Mouse (Mus musculus) embryonic facial prominence, embryonic 15.5 days (tissue): ENCODE data around the gene Cyp39a1. TPM values are rescaled to one million over a fixed set of nuclear protein-coding genes. Genes with fewer than 3 reads are reported as not detected.

Experiments used
- ATAC-seq: fragments of 200-750 bp; cut with Nextera tagmentation; 2 replicates; pipeline ENCODE4 v1.8.0; 2017; ENCODE audit warnings: low read depth, moderate TSS enrichment; ENCODE audit not compliant: insufficient number of reproducible peaks, low FRiP score, low TSS enrichment
- H3K27ac ChIP-seq: fragments of 300-500 bp; sonication (generic); replicated peaks from 2 replicates; pipeline ENCODE4 v1.5.1; 2015; ENCODE audit warnings: mild to moderate bottlenecking, inconsistent platforms
- H3K27me3 ChIP-seq: fragments of 300-500 bp; sonication (generic); 2 replicates; pipeline ENCODE4 v1.6.1; 2015; ENCODE audit warnings: inconsistent platforms
- H3K36me3 ChIP-seq: fragments of 300-500 bp; sonication (generic); 2 replicates; pipeline ENCODE4 v1.6.1; 2015; ENCODE audit warnings: mild to moderate bottlenecking, inconsistent platforms
- H3K4me1 ChIP-seq: fragments of 300-500 bp; sonication (generic); 2 replicates; pipeline ENCODE4 v1.6.1; 2015; ENCODE audit warnings: inconsistent platforms
- H3K4me2 ChIP-seq: fragments of 300-500 bp; sonication (generic); replicated peaks from 2 replicates; pipeline ENCODE4 v1.6.1; 2015; ENCODE audit warnings: mild to moderate bottlenecking, inconsistent platforms
- H3K4me3 ChIP-seq: fragments of 300-500 bp; sonication (generic); replicated peaks from 2 replicates; pipeline ENCODE4 v1.5.1; 2015; ENCODE audit warnings: mild to moderate bottlenecking, inconsistent platforms
- H3K9ac ChIP-seq: fragments of 300-500 bp; sonication (generic); 2 replicates; pipeline ENCODE4 v1.6.1; 2015; ENCODE audit warnings: inconsistent platforms
- H3K9me3 ChIP-seq: fragments of 300-500 bp; sonication (generic); replicated peaks from 2 replicates; pipeline ENCODE4 v1.6.1; 2016; ENCODE audit warnings: inconsistent platforms
- WGBS: fragments of 180-500 bp; shearing (Covaris S2); methylation state at CpG from one replicate; pipeline ENCODE4 v1.1.7; 2015; 5-methylcytosine and 5-hydroxymethylcytosine counted together
- polyA plus RNA-seq: library from polyadenylated mRNA; unstranded; fragments of >200 nt; fragmentation: Nextera tagmentation; extraction: Ambion mirVana; gene quantifications from 2 replicates; pipeline ENCODE4 v1.2.1, GENCODE M21; 2015

The Cyp39a1 gene
- polyA plus RNA-seq, 1 experiment from 2014 or later, result 26.2 TPM

DNA sequence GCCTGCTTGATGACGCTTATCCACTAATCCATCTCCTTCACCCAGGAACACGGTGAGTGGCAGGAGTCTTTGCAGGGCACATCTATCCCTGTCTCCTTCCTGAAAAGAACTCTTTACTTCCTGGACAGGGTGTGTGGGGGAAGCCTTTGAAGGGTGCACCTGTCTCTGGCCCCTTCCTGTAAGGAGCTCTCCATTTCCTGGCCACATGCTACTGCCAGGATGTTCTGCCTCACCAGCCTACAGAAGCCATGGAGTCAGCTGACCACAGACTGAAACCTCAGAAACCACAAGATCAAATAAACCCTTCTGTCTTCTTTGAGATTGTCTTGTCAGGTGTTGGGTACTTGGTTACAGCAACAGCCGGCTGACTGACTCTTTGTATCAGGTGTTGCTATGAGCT, 22.1 kb upstream of the Cyp39a1 start:
- peaks cover 29% of the 10 kb centered on the region for H3K36me3 ChIP-seq
- no peak for ATAC-seq

DNA sequence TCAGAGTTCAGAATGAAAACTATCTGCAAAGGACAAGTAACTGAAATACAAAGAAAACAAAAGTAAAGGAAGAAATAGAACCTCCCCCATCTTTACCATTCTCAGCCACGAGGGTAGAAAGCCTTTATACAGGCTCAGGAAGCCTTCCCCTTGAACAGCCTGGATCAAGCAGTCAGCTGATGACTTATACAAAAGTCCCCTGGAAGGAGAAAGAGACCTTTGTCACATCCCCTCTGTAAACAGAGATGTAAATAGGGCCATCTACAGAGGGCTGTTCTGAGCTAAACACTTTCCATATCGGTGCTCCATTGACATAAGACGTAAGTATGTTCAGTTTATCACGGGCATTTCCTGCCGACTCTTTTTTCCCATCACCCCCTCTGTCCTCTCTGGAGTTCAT, 20.3 kb upstream of the Cyp39a1 start:
- Histone ChIP-seq H3K4me2 (no peak overlapping the region), H3K4me3 (no peak overlapping the region), H3K4me1 (no peaks in the 10 kb centered on the region), H3K27ac (no peak overlapping the region), H3K36me3 (peaks cover 36% of the 10 kb centered on the region), H3K27me3 (no peaks in the 10 kb centered on the region), H3K9ac (no peak overlapping the region), H3K9me3 (no peaks in the 10 kb centered on the region)
- 62% methylated on average over 5 of the region's 5 CpGs for WGBS
- no peak for ATAC-seq

More for the DNA sequence above, 22.1 kb upstream of the Cyp39a1 start:
- Histone ChIP-seq H3K9me3 (no peaks in the 10 kb centered on the region), H3K4me3 (no peak overlapping the region), H3K27ac (no peak overlapping the region), H3K27me3 (no peaks in the 10 kb centered on the region), H3K4me2 (no peak overlapping the region), H3K4me1 (no peaks in the 10 kb centered on the region), H3K9ac (no peak overlapping the region)
- WGBS, result 75% methylated on average over 3 of the region's 3 CpGs

DNA sequence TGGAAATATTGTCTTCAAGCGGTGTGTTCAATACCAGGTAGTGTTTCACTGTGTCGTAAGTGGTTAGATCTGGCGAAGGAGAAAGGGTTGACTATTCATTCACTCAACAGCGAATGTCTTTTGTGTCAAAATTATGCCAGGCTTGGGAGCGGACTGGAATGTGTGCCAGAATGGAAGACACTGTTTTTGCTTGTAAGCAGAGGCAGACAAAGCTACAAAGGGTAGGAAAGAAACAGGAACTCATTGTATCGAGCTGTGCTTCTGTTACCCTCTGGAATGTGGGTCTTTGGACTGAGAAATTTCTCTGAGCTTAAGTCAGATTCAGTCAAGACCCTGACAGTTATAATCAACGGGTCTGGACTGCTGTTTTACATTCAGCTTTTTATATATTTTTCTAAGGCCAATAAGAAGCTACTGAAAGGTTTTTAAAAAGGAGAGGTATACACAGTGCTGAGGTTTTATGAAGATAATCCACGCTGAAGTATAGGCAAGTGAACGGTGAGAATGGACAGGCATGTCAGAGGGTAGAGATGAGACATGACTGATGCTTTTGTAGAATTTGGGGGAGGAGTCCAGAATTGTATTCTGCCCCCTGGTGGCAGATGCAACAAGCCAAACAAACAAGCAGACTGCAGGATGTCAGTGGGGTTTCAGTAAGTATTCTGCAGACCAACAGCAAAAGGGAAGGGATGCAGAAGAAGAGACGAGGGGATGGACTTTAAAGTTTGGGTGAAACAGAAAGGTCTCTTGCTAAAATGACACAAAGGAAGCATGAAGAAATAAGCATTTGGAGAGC, 17.4 kb upstream of the Cyp39a1 start:
- peaks cover 31% of the 10 kb centered on the region for H3K36me3 ChIP-seq
- no peak overlapping the region for H3K27ac ChIP-seq
- H3K9ac ChIP-seq, result no peak overlapping the region
- H3K4me3 ChIP-seq, result no peak overlapping the region
- H3K4me1 ChIP-seq, result no peaks in the 10 kb centered on the region
- H3K4me2 ChIP-seq, result no peak overlapping the region
- H3K9me3 ChIP-seq, result no peaks in the 10 kb centered on the region
- no peak for ATAC-seq
- WGBS, result 76% methylated on average over 10 of the region's 10 CpGs
- no peaks in the 10 kb centered on the region for H3K27me3 ChIP-seq

DNA sequence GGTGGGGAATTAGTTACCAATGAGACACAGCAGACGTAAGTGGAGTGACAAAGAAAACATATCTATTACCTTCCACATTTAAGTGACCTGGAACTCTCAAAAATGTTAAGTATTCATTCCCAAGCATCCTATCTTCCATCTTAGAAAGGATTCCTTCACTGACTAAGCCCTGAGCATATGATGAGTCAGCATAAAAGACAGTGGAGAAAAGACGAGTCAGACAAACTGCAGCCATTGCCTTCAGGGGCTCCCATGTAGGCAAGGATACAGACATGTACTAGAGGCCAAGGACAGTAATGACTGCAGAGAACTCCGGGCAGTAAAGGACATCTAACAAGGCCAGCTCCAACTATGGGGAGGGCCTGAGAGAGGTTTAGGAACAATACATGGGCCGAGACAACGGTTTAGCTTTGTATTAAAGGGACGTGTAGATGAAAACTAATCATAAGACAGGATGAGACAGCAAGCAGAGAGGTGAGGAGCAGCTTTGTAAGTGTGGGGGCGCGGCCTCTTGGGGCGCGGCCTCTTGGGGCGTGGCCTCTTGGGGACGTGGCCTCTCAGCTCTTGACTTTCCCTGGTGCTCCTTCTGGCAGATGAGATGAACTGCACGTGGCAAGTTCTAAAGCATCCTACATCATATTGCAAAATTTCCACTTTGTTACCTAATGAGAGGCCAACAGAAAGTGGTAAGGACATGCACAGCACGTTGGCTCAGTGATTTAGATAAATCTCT, 15.7 kb upstream of the Cyp39a1 start:
- H3K9me3 ChIP-seq, result no peaks in the 10 kb centered on the region
- H3K27ac ChIP-seq, result no peak overlapping the region
- H3K9ac ChIP-seq, result no peak overlapping the region
- peaks cover 22% of the 10 kb centered on the region for H3K36me3 ChIP-seq
- H3K4me2 ChIP-seq, result no peak overlapping the region
- no peaks in the 10 kb centered on the region for H3K4me1 ChIP-seq
- 68% methylated on average over 14 of the region's 14 CpGs for WGBS
- ATAC-seq, result no peak
- no peaks in the 10 kb centered on the region for H3K27me3 ChIP-seq
- no peak overlapping the region for H3K4me3 ChIP-seq

DNA sequence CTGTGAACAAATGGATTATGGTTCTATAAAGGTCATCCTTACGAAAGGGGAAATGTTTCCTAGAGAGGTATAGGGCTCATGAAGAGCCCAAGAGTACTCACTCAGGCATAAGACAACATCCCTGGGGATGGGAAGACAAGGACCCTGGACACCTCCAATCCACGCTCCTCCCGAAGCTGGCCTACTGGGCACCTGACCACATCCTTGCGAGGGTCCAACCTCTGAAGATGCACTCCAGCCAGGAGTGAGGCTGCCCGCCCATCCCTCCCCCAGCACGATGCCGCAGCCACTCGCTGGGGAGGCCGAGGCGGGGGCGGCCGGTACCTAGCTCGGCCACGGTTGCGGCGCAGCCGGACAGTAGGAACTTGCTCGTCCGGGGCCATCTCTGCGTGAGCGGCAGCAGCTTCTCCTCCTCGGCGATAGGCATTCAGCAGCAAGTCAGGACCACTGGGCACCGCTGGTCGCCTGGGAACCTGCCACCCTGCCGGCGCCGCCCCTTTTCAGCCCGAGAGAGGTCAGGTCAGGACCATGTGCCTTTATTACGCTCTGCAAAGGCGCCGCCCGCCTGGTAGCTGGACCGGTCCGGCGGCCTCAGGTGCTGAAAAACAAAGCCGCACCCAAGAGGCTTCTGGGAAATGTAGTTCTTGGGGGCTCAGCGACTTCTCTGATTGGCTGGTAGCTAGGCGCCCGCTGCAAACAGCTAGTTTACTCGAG, 492 bp upstream of the Cyp39a1 start, which contains the start of gene Slc25a27:
Gene Slc25a27, minus strand, starts transcription at position 639 of the 714 bp plus-strand sequence.
- Histone ChIP-seq H3K27me3 (no peaks in the 10 kb centered on the region), H3K4me1 (peaks cover 24% of the 10 kb centered on the region), H3K9me3 (no peaks in the 10 kb centered on the region), H3K27ac (peak within 1 kb of the TSS; percentile 58), H3K36me3 (0 out of 2 replicates have a peak, but pooled peaks cover 3% of the 10 kb centered on the region), H3K9ac (peak within 1 kb of the TSS; percentile 52), H3K4me3 (peak within 1 kb of the TSS; percentile 91), H3K4me2 (peak within 1 kb of the TSS; percentile 85)
- WGBS, result under 1% methylated on average over 40 of the region's 41 CpGs
- ATAC-seq, result peak; percentile 97

DNA sequence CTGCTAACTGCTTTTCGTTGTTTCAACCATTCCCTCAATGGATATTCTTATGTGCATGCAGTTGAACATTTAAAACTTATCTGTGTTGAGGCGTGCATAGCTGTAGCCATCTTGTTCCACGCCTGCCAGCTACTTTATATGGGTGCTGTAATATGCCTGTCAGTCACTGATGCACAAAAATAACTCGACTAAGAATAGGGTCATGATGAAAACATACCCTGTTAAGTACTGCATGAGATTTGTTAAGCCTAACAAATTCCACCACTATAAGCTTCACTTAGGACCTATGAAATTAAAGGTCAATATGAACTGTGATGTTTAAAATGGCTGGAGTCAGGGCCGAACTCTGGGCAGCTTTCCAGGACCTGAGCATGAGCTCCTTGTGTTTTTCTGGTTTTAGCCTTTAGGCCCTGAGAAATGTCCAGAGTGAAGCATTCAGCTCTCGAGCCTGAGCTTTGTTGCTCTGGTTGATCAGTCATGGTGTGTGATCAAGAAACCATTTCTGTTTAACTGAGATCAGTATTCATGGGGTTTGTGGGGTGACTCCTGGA, 2.0 kb downstream of the Cyp39a1 start:
- Histone ChIP-seq H3K4me2 (no peak overlapping the region), H3K9me3 (no peaks in the 10 kb centered on the region), H3K27ac (no peak overlapping the region), H3K9ac (no peak overlapping the region), H3K27me3 (no peaks in the 10 kb centered on the region), H3K4me3 (no peak overlapping the region), H3K4me1 (peaks cover 24% of the 10 kb centered on the region), H3K36me3 (no peaks in the 10 kb centered on the region)
- WGBS, result 60% methylated on average over 6 of the region's 6 CpGs
- no peak for ATAC-seq

DNA sequence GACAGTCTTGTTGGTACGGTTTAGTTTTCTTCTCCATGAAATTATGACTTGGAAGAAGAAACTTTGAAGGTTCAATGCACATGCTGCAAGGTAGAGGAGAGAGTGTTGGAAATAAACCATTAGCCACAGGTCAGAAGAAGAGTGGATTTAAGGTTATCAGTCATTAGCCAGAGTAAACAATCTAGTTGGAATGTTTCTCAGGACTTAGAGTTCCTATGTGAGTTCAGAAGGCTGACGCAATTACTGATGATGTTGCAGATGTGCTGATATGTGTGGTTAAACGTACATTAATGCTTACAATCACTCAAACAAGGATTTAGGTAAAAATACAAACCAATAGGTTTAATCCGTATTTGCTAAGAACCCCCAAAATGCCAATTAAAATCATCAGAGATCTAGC, 4.7 kb downstream of the Cyp39a1 start:
- H3K9me3 ChIP-seq, result no peaks in the 10 kb centered on the region
- 86% methylated on average over 4 of the region's 4 CpGs for WGBS
- H3K27ac ChIP-seq, result no peak overlapping the region
- H3K4me1 ChIP-seq, result peaks cover 14% of the 10 kb centered on the region
- ATAC-seq, result no peak
- no peak overlapping the region for H3K4me3 ChIP-seq
- no peaks in the 10 kb centered on the region for H3K27me3 ChIP-seq
- H3K9ac ChIP-seq, result no peak overlapping the region
- H3K36me3 ChIP-seq, result no peaks in the 10 kb centered on the region
- no peak overlapping the region for H3K4me2 ChIP-seq

DNA sequence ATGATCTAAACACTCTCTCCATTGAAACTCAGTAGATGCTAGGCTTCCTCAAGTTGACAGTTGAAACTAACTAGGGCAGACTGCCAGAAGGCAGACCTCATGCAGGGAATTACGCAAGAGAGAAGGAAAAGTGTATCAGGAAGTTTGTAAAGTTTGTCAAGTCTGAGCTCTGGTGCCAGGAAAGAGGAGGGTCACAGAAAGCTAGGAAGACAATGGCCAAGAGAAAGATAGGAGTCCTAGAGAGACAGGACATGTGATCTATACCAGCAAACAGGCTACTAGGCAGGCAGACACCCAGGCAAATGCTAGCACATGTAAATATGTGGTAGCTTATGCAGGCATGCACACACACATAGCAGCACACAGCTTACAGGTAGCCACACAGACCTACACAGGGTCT, 8.0 kb downstream of the Cyp39a1 start:
- H3K9me3 ChIP-seq, result no peaks in the 10 kb centered on the region
- no peak overlapping the region for H3K27ac ChIP-seq
- H3K4me2 ChIP-seq, result no peak overlapping the region
- H3K4me1 ChIP-seq, result no peaks in the 10 kb centered on the region
- ATAC-seq, result no peak
- no peak overlapping the region for H3K9ac ChIP-seq
- no peak overlapping the region for H3K4me3 ChIP-seq
- 0 out of 2 replicates have a peak, but pooled peaks cover 5% of the 10 kb centered on the region for H3K36me3 ChIP-seq
- no peaks in the 10 kb centered on the region for H3K27me3 ChIP-seq
- WGBS, result 68% methylated on average over 1 of the region's 1 CpGs

DNA sequence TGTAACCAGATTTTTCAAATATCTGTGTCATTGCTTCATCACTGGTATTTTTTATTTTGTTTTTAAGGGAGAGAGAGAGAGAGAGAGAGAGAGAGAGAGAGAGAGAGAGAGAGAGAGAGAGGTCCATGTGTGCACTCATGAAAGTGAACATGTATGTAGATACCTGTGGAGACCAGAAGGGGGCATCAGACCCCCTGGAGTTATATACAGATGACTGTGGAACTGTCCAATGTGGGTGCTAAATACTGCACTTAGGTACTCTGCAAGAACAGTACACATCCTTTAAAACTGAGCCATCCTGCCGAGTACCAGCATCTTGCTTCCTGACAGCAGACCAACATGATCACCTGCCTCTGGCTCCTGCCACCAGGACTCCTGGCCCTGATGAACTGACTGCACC, 9.0 kb downstream of the Cyp39a1 start:
- no peak overlapping the region for H3K4me2 ChIP-seq
- H3K36me3 ChIP-seq, result 0 out of 2 replicates have a peak, but pooled peaks cover 9% of the 10 kb centered on the region
- H3K27me3 ChIP-seq, result no peaks in the 10 kb centered on the region
- no peak overlapping the region for H3K27ac ChIP-seq
- no peaks in the 10 kb centered on the region for H3K4me1 ChIP-seq
- no peak overlapping the region for H3K4me3 ChIP-seq
- WGBS, result 100% methylated on average over 1 of the region's 1 CpGs
- no peaks in the 10 kb centered on the region for H3K9me3 ChIP-seq
- no peak for ATAC-seq
- no peak overlapping the region for H3K9ac ChIP-seq

DNA sequence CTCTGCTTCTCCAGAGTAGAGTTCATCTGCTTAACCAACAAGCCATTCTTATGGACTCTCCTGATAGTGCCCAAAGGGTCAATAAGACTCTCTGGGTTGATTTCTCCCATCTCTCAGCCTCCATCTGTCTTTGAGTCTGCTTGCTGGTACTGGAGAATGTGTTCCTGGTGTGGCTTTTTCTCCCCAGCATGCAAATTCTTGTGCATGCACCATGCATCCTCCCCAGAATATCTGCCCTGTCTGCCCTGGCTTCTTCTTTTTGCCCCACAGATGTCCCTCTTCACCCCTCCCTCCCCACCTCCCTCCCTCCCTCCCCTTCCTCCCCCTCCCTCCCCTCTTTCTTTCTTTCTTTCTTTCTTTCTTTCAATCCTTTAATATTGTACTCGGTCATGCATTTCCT, 10.1 kb downstream of the Cyp39a1 start:
- Histone ChIP-seq H3K9ac (no peak overlapping the region), H3K4me2 (no peak overlapping the region), H3K9me3 (no peaks in the 10 kb centered on the region), H3K4me3 (no peak overlapping the region), H3K36me3 (0 out of 2 replicates have a peak, but pooled peaks cover 9% of the 10 kb centered on the region), H3K27ac (no peak overlapping the region), H3K4me1 (no peaks in the 10 kb centered on the region), H3K27me3 (no peaks in the 10 kb centered on the region)
- no peak for ATAC-seq
- 43% methylated on average over 1 of the region's 1 CpGs for WGBS

DNA sequence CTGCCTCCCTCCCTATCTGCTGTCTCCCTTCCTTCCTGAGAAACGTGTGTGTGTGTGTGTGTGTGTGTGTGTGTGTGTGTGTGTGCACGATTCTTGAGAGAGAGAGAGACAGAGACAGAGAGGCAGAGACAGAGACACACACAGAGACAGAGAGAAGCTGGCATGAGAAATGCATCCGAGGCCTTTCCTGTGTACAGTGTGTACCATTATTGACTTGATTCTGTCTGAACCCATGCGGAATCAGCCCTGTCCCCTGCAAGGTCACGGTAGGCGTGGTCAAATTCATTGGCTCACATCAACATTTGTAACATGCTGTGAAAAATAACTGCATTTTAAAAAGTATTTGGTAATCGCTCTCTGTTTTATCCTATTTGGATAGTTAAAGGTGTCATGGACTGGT, 16.9 kb downstream of the Cyp39a1 start:
- H3K9me3 ChIP-seq, result no peaks in the 10 kb centered on the region
- no peak overlapping the region for H3K4me2 ChIP-seq
- H3K36me3 ChIP-seq, result peaks cover 21% of the 10 kb centered on the region; the same call in 1 of the 2 replicates
- H3K27ac ChIP-seq, result no peak overlapping the region
- H3K4me3 ChIP-seq, result no peak overlapping the region
- H3K4me1 ChIP-seq, result no peaks in the 10 kb centered on the region
- 86% methylated on average over 7 of the region's 7 CpGs for WGBS
- H3K9ac ChIP-seq, result no peak overlapping the region
- H3K27me3 ChIP-seq, result no peaks in the 10 kb centered on the region
- no peak for ATAC-seq
